Mouse (Mus musculus) heart, embryonic 11.5 days (tissue): ENCODE measurements around the gene Ppdpf. TPM values are rescaled to one million over a fixed set of nuclear protein-coding genes. Genes with fewer than 3 reads are reported as not detected.

Experiments
- ATAC-seq: fragments of 200-750 bp; cut with Nextera tagmentation; replicated peaks from 2 replicates; pipeline ENCODE4 v1.8.0; 2017; ENCODE audit warnings: moderate library complexity; ENCODE audit not compliant: insufficient number of reproducible peaks, low FRiP score, low TSS enrichment
- H3K27ac ChIP-seq: fragments of 300-500 bp; sonication (generic); 2 replicates; pipeline ENCODE4 v1.5.1; 2014; ENCODE audit warnings: mild to moderate bottlenecking, low read depth, low read length
- H3K27me3 ChIP-seq: fragments of 300-500 bp; sonication (generic); 2 replicates; pipeline ENCODE4 v1.6.1; 2014; ENCODE audit warnings: mild to moderate bottlenecking, low read length, mixed read lengths; ENCODE audit not compliant: control insufficient read depth, insufficient read depth
- H3K36me3 ChIP-seq: fragments of 300-500 bp; sonication (generic); 2 replicates; pipeline ENCODE4 v1.6.1; 2014; ENCODE audit warnings: mild to moderate bottlenecking, low read length, moderate library complexity, mixed read lengths; ENCODE audit not compliant: control insufficient read depth, insufficient read depth
- H3K4me1 ChIP-seq: fragments of 300-500 bp; sonication (generic); 2 replicates; pipeline ENCODE4 v1.6.1; 2014; ENCODE audit warnings: low read length; ENCODE audit not compliant: control insufficient read depth, insufficient read depth
- H3K4me2 ChIP-seq: fragments of 300-500 bp; sonication (generic); 2 replicates; pipeline ENCODE4 v1.6.1; 2014; ENCODE audit warnings: mild to moderate bottlenecking, moderate library complexity
- H3K4me3 ChIP-seq: fragments of 300-500 bp; sonication (generic); 2 replicates; pipeline ENCODE4 v1.5.1; 2014; ENCODE audit warnings: low read depth, low read length
- H3K9ac ChIP-seq: fragments of 300-500 bp; sonication (generic); 2 replicates; pipeline ENCODE4 v1.6.1; 2014; ENCODE audit warnings: mild to moderate bottlenecking, low read depth, low read length, moderate library complexity
- H3K9me3 ChIP-seq: fragments of 300-500 bp; sonication (generic); replicated peaks from 2 replicates; pipeline ENCODE4 v1.6.1; 2016; ENCODE audit warnings: low read length; ENCODE audit not compliant: control insufficient read depth
- WGBS: fragments of 180-500 bp; shearing (Covaris S2); extraction: QIAGEN DNeasy Blood & Tissue Kit; methylation state at CpG from one replicate; pipeline ENCODE4 v1.1.7; 2014; ENCODE audit not compliant: insufficient replicate concordance; 5-methylcytosine and 5-hydroxymethylcytosine counted together
- polyA plus RNA-seq: library from polyadenylated mRNA; unstranded; fragments of >200 nt; fragmentation: Nextera tagmentation; extraction: Ambion mirVana; gene quantifications from 2 replicates; pipeline ENCODE4 v1.2.1, GENCODE M21; 2014

Gene Ppdpf
- polyA plus RNA-seq, 1 experiment from 2014 or later, result 214 TPM

GRCm38 (mm10) chr2:181231171-181231570, 44.1 kb downstream of the Ppdpf start:
- H3K4me2 ChIP-seq, result no peak overlapping the region
- no peak for ATAC-seq
- no peak overlapping the region for H3K4me3 ChIP-seq
- no peaks in the 10 kb centered on the region for H3K27me3 ChIP-seq
- 75% methylated on average over 20 of the region's 20 CpGs for WGBS
- H3K36me3 ChIP-seq, result no peaks in the 10 kb centered on the region
- H3K27ac ChIP-seq, result no peak overlapping the region
- no peak overlapping the region for H3K9ac ChIP-seq
- H3K4me1 ChIP-seq, result no peaks in the 10 kb centered on the region
- no peaks in the 10 kb centered on the region for H3K9me3 ChIP-seq

DNA sequence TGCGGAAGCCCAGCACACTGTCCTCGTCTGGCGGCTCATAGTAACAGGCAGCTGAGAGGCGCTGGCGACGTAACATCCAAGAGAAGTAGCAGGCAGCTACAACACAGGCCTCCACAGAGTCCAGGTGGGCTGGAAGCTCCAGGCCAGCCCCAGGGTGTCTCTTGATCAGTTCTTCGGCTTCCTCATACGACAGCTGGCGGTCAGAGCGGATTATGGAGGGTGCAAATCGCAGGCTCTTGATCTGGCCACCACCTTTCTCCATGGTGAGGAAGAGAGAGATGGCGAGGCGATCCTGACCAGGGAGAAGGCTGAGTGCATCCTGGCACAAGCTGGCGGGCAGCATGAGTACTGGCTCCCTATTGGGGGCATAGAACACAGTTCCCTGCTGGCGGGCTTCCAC, 46.4 kb downstream of the Ppdpf start:
- H3K9me3 ChIP-seq, result no peaks in the 10 kb centered on the region
- H3K4me1 ChIP-seq, result no peaks in the 10 kb centered on the region
- H3K27ac ChIP-seq, result no peak overlapping the region
- no peak overlapping the region for H3K4me3 ChIP-seq
- no peak overlapping the region for H3K9ac ChIP-seq
- no peak for ATAC-seq
- WGBS, result 83% methylated on average over 15 of the region's 15 CpGs
- no peaks in the 10 kb centered on the region for H3K36me3 ChIP-seq
- no peak overlapping the region for H3K4me2 ChIP-seq
- H3K27me3 ChIP-seq, result no peaks in the 10 kb centered on the region

DNA sequence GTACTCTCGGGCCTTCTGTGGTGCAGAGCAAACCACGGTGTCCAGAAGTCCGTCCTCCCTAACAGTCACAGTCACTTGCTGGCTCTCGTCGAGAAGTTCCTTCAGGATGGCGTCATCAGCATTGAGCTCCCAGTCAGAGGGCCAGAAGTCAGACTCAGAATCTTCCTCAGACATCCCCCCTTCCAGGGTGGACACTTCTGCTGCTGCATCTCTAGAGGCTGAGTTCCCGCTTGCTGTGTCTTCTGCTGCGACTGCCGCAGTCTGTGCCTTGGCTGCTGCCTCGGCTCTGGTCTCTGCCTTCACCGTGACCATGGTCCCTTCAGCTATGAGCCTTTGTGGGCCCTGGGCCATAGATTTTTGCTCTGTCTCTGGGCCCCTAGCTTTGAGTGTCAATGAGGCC, 47.6 kb downstream of the Ppdpf start:
- Histone ChIP-seq H3K36me3 (no peaks in the 10 kb centered on the region), H3K27me3 (no peaks in the 10 kb centered on the region), H3K4me3 (no peak overlapping the region), H3K9ac (no peak overlapping the region), H3K9me3 (no peaks in the 10 kb centered on the region), H3K27ac (no peak overlapping the region), H3K4me2 (no peak overlapping the region), H3K4me1 (no peaks in the 10 kb centered on the region)
- no peak for ATAC-seq
- 86% methylated on average over 11 of the region's 11 CpGs for WGBS

GRCm38 (mm10) chr2:181235681-181236566, 48.9 kb downstream of the Ppdpf start:
- H3K4me2 ChIP-seq, result no peak overlapping the region
- WGBS, result 77% methylated on average over 23 of the region's 23 CpGs

GRCm38 (mm10) chr2:181237251-181238014, 50.4 kb downstream of the Ppdpf start:
- no peaks in the 10 kb centered on the region for H3K4me1 ChIP-seq
- H3K36me3 ChIP-seq, result no peaks in the 10 kb centered on the region
- no peak overlapping the region for H3K27ac ChIP-seq
- no peak overlapping the region for H3K4me3 ChIP-seq
- H3K9ac ChIP-seq, result no peak overlapping the region
- WGBS, result 86% methylated on average over 17 of the region's 17 CpGs
- no peak for ATAC-seq
- H3K27me3 ChIP-seq, result no peaks in the 10 kb centered on the region
- no peaks in the 10 kb centered on the region for H3K9me3 ChIP-seq
- no peak overlapping the region for H3K4me2 ChIP-seq

More at GRCm38 (mm10) chr2:181235681-181236566, 48.9 kb downstream of the Ppdpf start:
- Histone ChIP-seq H3K4me1 (no peaks in the 10 kb centered on the region), H3K4me3 (no peak overlapping the region), H3K36me3 (no peaks in the 10 kb centered on the region), H3K27me3 (no peaks in the 10 kb centered on the region), H3K27ac (no peak overlapping the region), H3K9ac (no peak overlapping the region), H3K9me3 (no peaks in the 10 kb centered on the region)
- no peak for ATAC-seq

GRCm38 (mm10) chr2:181238091-181238610, 51.1 kb downstream of the Ppdpf start:
- Histone ChIP-seq H3K4me3 (no peak overlapping the region), H3K27me3 (no peaks in the 10 kb centered on the region), H3K4me2 (no peak overlapping the region), H3K36me3 (no peaks in the 10 kb centered on the region), H3K4me1 (no peaks in the 10 kb centered on the region), H3K9me3 (no peaks in the 10 kb centered on the region), H3K9ac (no peak overlapping the region), H3K27ac (no peak overlapping the region)
- no peak for ATAC-seq
- WGBS, result 73% methylated on average over 10 of the region's 10 CpGs

Other genes with a start within 250 kb of the Ppdpf start
- gene Nkain4, start 232.5 kb upstream of the Ppdpf start, polyA plus RNA-seq, result 29.3 and 34.2 TPM in 2 replicates
- 59.3 and 68.9 TPM in 2 replicates for gene Arfgap1, start 220.0 kb upstream of the Ppdpf start, polyA plus RNA-seq
- 0.17 and 0.30 TPM in 2 replicates for gene Col20a1, start 200.7 kb upstream of the Ppdpf start, polyA plus RNA-seq
- 0.28 and 0.70 TPM in 2 replicates for gene Chrna4, start 143.7 kb upstream of the Ppdpf start, polyA plus RNA-seq
- 0.17 and 0.30 TPM in 2 replicates for gene Kcnq2, start 51.9 kb upstream of the Ppdpf start, polyA plus RNA-seq
- 4.6 and 5.7 TPM in 2 replicates for gene Eef1a2, start 30.2 kb upstream of the Ppdpf start, polyA plus RNA-seq
- gene Ptk6, start 15.5 kb downstream of the Ppdpf start, polyA plus RNA-seq, result not detected in 2 replicates
- gene Srms, start 25.9 kb downstream of the Ppdpf start, polyA plus RNA-seq, result 0.29 TPM in 1 of 2 replicates, not detected in the other
- 0.13 TPM in 1 of 2 replicates, not detected in the other for gene Fndc11, start 32.8 kb downstream of the Ppdpf start, polyA plus RNA-seq
- 1.2 and 1.3 TPM in 2 replicates for gene Helz2, start 54.8 kb downstream of the Ppdpf start, polyA plus RNA-seq
- gene Gmeb2, start 100.8 kb downstream of the Ppdpf start, polyA plus RNA-seq, result 9.1 TPM in 2 replicates
- 0.52 and 0.83 TPM in 2 replicates for gene Stmn3, start 127.3 kb downstream of the Ppdpf start, polyA plus RNA-seq
- 33.3 and 34.8 TPM in 2 replicates for gene Rtel1, start 132.5 kb downstream of the Ppdpf start, polyA plus RNA-seq
- gene Zgpat, start 177.7 kb downstream of the Ppdpf start, polyA plus RNA-seq, result 21.7 and 27.3 TPM in 2 replicates
- gene Arfrp1, start 178.2 kb downstream of the Ppdpf start, polyA plus RNA-seq, result 36.3 and 47.5 TPM in 2 replicates
- 11.2 and 13.8 TPM in 2 replicates for gene Lime1, start 192.8 kb downstream of the Ppdpf start, polyA plus RNA-seq